Mouse (Mus musculus) liver, postnatal 0 days (tissue): Measurements from ENCODE around the gene Ift122. TPM values are rescaled to one million over a fixed set of nuclear protein-coding genes. Genes with fewer than 3 reads are reported as not detected.

Experiments used
- ATAC-seq: fragments of 200-750 bp; cut with Nextera tagmentation; 2 replicates; pipeline ENCODE4 v1.8.0; 2017; ENCODE audit warnings: mild to moderate bottlenecking, moderate library complexity
- DNase-seq: peaks from one replicate; pipeline ENCODE4 v3.0.0-alpha.2; 2016
- H3K27ac ChIP-seq: fragments of 300-500 bp; sonication (generic); 2 replicates; pipeline ENCODE4 v1.5.1; 2014; ENCODE audit warnings: antibody characterized with exemption, moderate library complexity, mild to moderate bottlenecking, low read depth
- H3K27me3 ChIP-seq: fragments of 300-500 bp; sonication (generic); 2 replicates; pipeline ENCODE4 v1.6.1; 2014; ENCODE audit warnings: low read length, control low read depth, mixed read lengths; ENCODE audit not compliant: insufficient read depth
- H3K36me3 ChIP-seq: fragments of 300-500 bp; sonication (generic); replicated peaks from 2 replicates; pipeline ENCODE4 v1.6.1; 2014; ENCODE audit warnings: mild to moderate bottlenecking, control low read depth, low read length, moderate library complexity, mixed read lengths; ENCODE audit not compliant: insufficient read depth
- H3K4me1 ChIP-seq: fragments of 300-500 bp; sonication (generic); 2 replicates; pipeline ENCODE4 v1.6.1; 2014; ENCODE audit warnings: antibody characterized with exemption, mild to moderate bottlenecking, control low read depth; ENCODE audit not compliant: insufficient read depth
- H3K4me2 ChIP-seq: fragments of 300-500 bp; sonication (generic); 2 replicates; pipeline ENCODE4 v1.6.1; 2014; ENCODE audit warnings: low read depth, mild to moderate bottlenecking, low read length, moderate library complexity, mixed read lengths
- H3K4me3 ChIP-seq: fragments of 300-500 bp; sonication (generic); 2 replicates; pipeline ENCODE4 v1.5.1; 2014; ENCODE audit warnings: low read depth, low read length
- H3K9ac ChIP-seq: fragments of 300-500 bp; sonication (generic); replicated peaks from 2 replicates; pipeline ENCODE4 v1.6.1; 2014; ENCODE audit warnings: mild to moderate bottlenecking, moderate library complexity
- H3K9me3 ChIP-seq: fragments of 300-500 bp; sonication (generic); 2 replicates; pipeline ENCODE4 v1.6.1; 2016; ENCODE audit warnings: mild to moderate bottlenecking, control low read depth, low read length, mixed read lengths
- CTCF ChIP-seq: sonication (generic); IDR thresholded peaks from 2 replicates; pipeline ENCODE4 v1.5.1; 2016; ENCODE audit warnings: antibody characterized with exemption, low read depth
- EP300 ChIP-seq: IDR thresholded peaks from 2 replicates; pipeline ENCODE4 v1.6.1; 2016; ENCODE audit warnings: antibody characterized with exemption, low read depth, mild to moderate bottlenecking
- WGBS: fragments of 180-500 bp; shearing (Covaris S2); extraction: QIAGEN DNeasy Blood & Tissue Kit; methylation state at CpG from one replicate; pipeline ENCODE4 v1.1.7; 2014; ENCODE audit not compliant: insufficient replicate concordance; 5-methylcytosine and 5-hydroxymethylcytosine counted together
- polyA plus RNA-seq: library from polyadenylated mRNA; unstranded; fragments of >200 nt; fragmentation: Nextera tagmentation; extraction: Ambion mirVana; gene quantifications from 2 replicates; pipeline ENCODE4 v1.2.1, GENCODE M21; 2015

Gene Ift122
- polyA plus RNA-seq, 1 experiment from 2014 or later = 1.6 TPM

GRCm38 (mm10) chr6:115896346-115896745, 43.1 kb downstream of the Ift122 start:
- Histone ChIP-seq H3K9ac (no peak overlapping the region), H3K4me3 (no peak overlapping the region), H3K4me2 (no peak overlapping the region), H3K4me1 (peaks cover 4% of the 10 kb centered on the region; the same call in 1 of the 2 replicates), H3K27me3 (no peaks in the 10 kb centered on the region), H3K9me3 (no peaks in the 10 kb centered on the region), H3K36me3 (no peaks in the 10 kb centered on the region), H3K27ac (no peak overlapping the region)
- DNase-seq = no peak
- TF ChIP-seq EP300 (no peak), CTCF (no peak)
- no peak for ATAC-seq
- 85% methylated on average over 1 of the region's 1 CpGs for WGBS

- Histone ChIP-seq H3K9me3 (no peaks in the 10 kb centered on the region), H3K4me2 (no peak overlapping the region), H3K36me3 (no peaks in the 10 kb centered on the region), H3K4me3 (no peak overlapping the region), H3K9ac (no peak overlapping the region), H3K27ac (no peak overlapping the region), H3K27me3 (no peaks in the 10 kb centered on the region), H3K4me1 (peaks cover 6% of the 10 kb centered on the region)
- TF ChIP-seq EP300 = no peak
- TF ChIP-seq CTCF = no peak
- no peak for ATAC-seq
- no peak for DNase-seq
- 33% methylated on average over 4 of the region's 4 CpGs for WGBS
Measured at GRCm38 (mm10) chr6:115897117-115897516, 43.8 kb downstream of the Ift122 start.

- 67% methylated on average over 7 of the region's 7 CpGs for WGBS
- no peak for TF ChIP-seq EP300
- no peak for TF ChIP-seq CTCF
- DNase-seq = no peak
Measured at GRCm38 (mm10) chr6:115897926-115898520, 44.8 kb downstream of the Ift122 start.

GRCm38 (mm10) chr6:115901062-115901461, 47.8 kb downstream of the Ift122 start:
- H3K36me3 ChIP-seq = no peaks in the 10 kb centered on the region
- H3K27ac ChIP-seq = peak overlapping the region; percentile 2; the same call in 1 of the 2 replicates
- no peaks in the 10 kb centered on the region for H3K9me3 ChIP-seq
- DNase-seq = peak; percentile 70
- TF ChIP-seq CTCF = peak; percentile 89
- no peak for TF ChIP-seq EP300
- peaks cover 6% of the 10 kb centered on the region for H3K4me1 ChIP-seq
- H3K4me2 ChIP-seq = no peak overlapping the region
- 11% methylated on average over 3 of the region's 3 CpGs for WGBS
- no peaks in the 10 kb centered on the region for H3K27me3 ChIP-seq
- ATAC-seq = peak; percentile 61
- no peak overlapping the region for H3K4me3 ChIP-seq
- no peak overlapping the region for H3K9ac ChIP-seq

More at GRCm38 (mm10) chr6:115897926-115898520, 44.8 kb downstream of the Ift122 start:
- ATAC-seq = no peak
- Histone ChIP-seq H3K27me3 (no peaks in the 10 kb centered on the region), H3K36me3 (no peaks in the 10 kb centered on the region), H3K4me2 (no peak overlapping the region), H3K4me1 (peaks cover 6% of the 10 kb centered on the region), H3K27ac (no peak overlapping the region), H3K9me3 (no peaks in the 10 kb centered on the region), H3K9ac (no peak overlapping the region), H3K4me3 (no peak overlapping the region)

GRCm38 (mm10) chr6:115901489-115901931, 48.2 kb downstream of the Ift122 start:
- H3K36me3 ChIP-seq = no peaks in the 10 kb centered on the region
- TF ChIP-seq EP300 (no peak), CTCF (no peak)
- no peak for DNase-seq
- H3K4me3 ChIP-seq = no peak overlapping the region
- H3K9ac ChIP-seq = no peak overlapping the region
- peak overlapping the region; percentile 2; the same call in 1 of the 2 replicates for H3K27ac ChIP-seq
- no peaks in the 10 kb centered on the region for H3K27me3 ChIP-seq
- no peak overlapping the region for H3K4me2 ChIP-seq
- peaks cover 6% of the 10 kb centered on the region for H3K4me1 ChIP-seq
- no peaks in the 10 kb centered on the region for H3K9me3 ChIP-seq
- ATAC-seq = peak; percentile 13; the same call in 1 of the 2 replicates
- 70% methylated on average over 8 of the region's 8 CpGs for WGBS

- no peaks in the 10 kb centered on the region for H3K36me3 ChIP-seq
- no peak for DNase-seq
- WGBS = 77% methylated on average over 3 of the region's 3 CpGs
- TF ChIP-seq EP300 (no peak), CTCF (no peak)
- ATAC-seq = no peak
- no peaks in the 10 kb centered on the region for H3K9me3 ChIP-seq
- no peak overlapping the region for H3K4me3 ChIP-seq
- H3K9ac ChIP-seq = no peak overlapping the region
- H3K4me2 ChIP-seq = no peak overlapping the region
- no peak overlapping the region for H3K27ac ChIP-seq
- peaks cover 6% of the 10 kb centered on the region; the same call in 1 of the 2 replicates for H3K4me1 ChIP-seq
- H3K27me3 ChIP-seq = no peaks in the 10 kb centered on the region
Measured at GRCm38 (mm10) chr6:115902545-115902944, 49.3 kb downstream of the Ift122 start.
